Comparison of ENCODE assay signal across 16 mouse cellular contexts in the genomic region with DNA sequence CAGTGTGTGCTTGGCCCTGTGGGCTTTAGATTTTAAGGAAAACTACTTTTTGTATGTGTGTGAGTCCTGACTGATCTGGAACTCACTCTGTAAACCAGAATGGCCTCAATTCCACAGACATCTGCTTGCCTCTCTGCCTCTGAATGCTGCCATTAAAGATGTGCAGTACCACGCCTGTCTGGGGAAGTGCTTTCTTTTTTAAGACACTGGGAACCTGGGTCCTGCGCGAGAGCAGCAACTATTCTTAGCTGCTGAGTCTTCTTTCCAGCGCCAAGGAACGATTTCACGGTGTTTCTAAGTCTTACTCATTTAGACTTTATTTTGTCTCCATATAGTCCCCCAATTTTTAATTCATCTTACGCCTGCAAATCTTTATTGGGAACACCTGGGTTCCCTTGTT. TPM values are rescaled to one million over a fixed set of nuclear protein-coding genes. Genes with fewer than 3 reads are reported as not detected.
"Had no signal": no experiment of that assay in that cellular context is flagged by ENCODE, and none has a peak within 500 bp of the region (broad histone marks: within the 10 kb centered on the region; RNA-seq: fewer than 3 reads in every experiment).

No protein-coding gene starts in this region.

- H3K9ac ChIP-seq: liver, embryonic 15.5 days; lung, embryonic 14.5 days; midbrain, embryonic 15.5 days had no signal

- DNase-seq: kidney, adult 8-10 months; kidney, postnatal 25 days; layer of hippocampus, adult 9-11 months; lung, embryonic 14.5 days; thymus, postnatal 4 days had no signal

- ATAC-seq: intestine, postnatal 0 days; midbrain, embryonic 15.5 days had no signal

- H3K4me1 ChIP-seq: limb, embryonic 10.5 days; liver, embryonic 15.5 days; midbrain, embryonic 10.5 days; midbrain, embryonic 15.5 days had no signal

- H3K9me3 ChIP-seq: limb, embryonic 10.5 days; liver, embryonic 15.5 days; midbrain, embryonic 10.5 days; midbrain, embryonic 15.5 days had no signal

- H3K4me2 ChIP-seq: liver, embryonic 11.5 days; liver, embryonic 15.5 days; lung, embryonic 14.5 days; midbrain, embryonic 15.5 days had no signal

- H3K27ac ChIP-seq: limb, embryonic 10.5 days; liver, embryonic 15.5 days; midbrain, embryonic 10.5 days; midbrain, embryonic 15.5 days had no signal

- H3K27me3 ChIP-seq: liver, embryonic 15.5 days; midbrain, embryonic 15.5 days had no signal

- H3K4me3 ChIP-seq: limb, embryonic 10.5 days; liver, embryonic 15.5 days; midbrain, embryonic 10.5 days; midbrain, embryonic 15.5 days had no signal

RNA-seq across cellular contexts. Expression of a gene that starts 22.7 kb away (rescaled TPM):
- total RNA-seq: monocyte, adult 5-6 weeks; neutrophil, adult 5-6 weeks had no signal
- polyA plus RNA-seq: limb, embryonic 10.5 days; midbrain, embryonic 10.5 days had no signal

RNA-seq across cellular contexts. Expression of a gene that starts 29.1 kb away (rescaled TPM):
- total RNA-seq: left cerebral cortex, postnatal 14 days; megakaryocyte, adult 5-6 weeks; monocyte, adult 5-6 weeks; neutrophil, adult 5-6 weeks had no signal
- polyA plus RNA-seq: kidney, embryonic 16.5 days; limb, embryonic 10.5 days; liver, embryonic 11.5 days; midbrain, embryonic 10.5 days; midbrain, embryonic 15.5 days had no signal
